Mouse (Mus musculus) bone marrow, adult 2 months (tissue): Measurements from ENCODE around the gene Eva1b.

ENCODE experiments used
- CTCF ChIP-seq: fragments of 200-500 bp; IDR thresholded peaks from 2 replicates; pipeline ENCODE4 v1.5.1; 2011; ENCODE audit warnings: low read length, control low read depth; ENCODE audit not compliant: control insufficient read depth, insufficient read depth
- POLR2A ChIP-seq: fragments of 200-500 bp; IDR thresholded peaks from 2 replicates; pipeline ENCODE4 v1.6.1; 2011; ENCODE audit warnings: low read depth, mild to moderate bottlenecking, control low read depth, low read length, borderline replicate concordance; ENCODE audit not compliant: control insufficient read depth

DNA sequence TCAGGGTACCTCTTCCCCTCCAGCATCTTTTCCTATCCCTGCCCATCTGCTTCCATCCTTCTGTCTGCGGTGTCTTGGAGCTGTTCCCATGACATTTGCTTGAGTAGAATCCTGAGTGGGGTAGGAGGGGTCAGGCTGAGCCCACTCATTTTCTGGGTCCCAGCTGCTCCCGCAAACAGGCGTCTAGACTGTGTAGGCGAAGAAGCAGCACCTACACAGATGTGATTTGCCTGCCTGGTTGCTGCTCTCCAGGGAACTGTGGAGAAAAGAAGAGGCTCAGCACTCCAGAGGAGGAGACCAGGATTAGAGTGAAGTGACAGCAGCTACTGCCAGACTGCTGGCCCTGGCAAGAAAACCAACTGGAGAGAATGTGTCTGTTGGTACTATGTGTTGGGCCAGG is 28.9 kb upstream of the Eva1b start:
- TF ChIP-seq POLR2A (no peak), CTCF (no peak)
